Mouse (Mus musculus): ENCODE results near the gene Macrod2. TPM values are rescaled to one million over a fixed set of nuclear protein-coding genes. Genes with fewer than 3 reads are reported as not detected.

Macrod2 gene
- polyA plus RNA-seq, 1 experiment from 2014 or later, result 90.5 TPM

GRCm38 (mm10) chr2:141279130-141279698 lies 884.1 kb downstream of the Macrod2 start:
- Histone ChIP-seq H3K4me3 (no peak overlapping the region), H3K36me3 (replicated peaks) (no peaks in the 10 kb centered on the region), H3K9me3 (no peaks in the 10 kb centered on the region), H3K4me2 (no peak overlapping the region), H3K27me3 (replicated peaks) (no peaks in the 10 kb centered on the region), H3K9ac (no peak overlapping the region), H3K4me1 (no peaks in the 10 kb centered on the region), H3K27ac (no peak overlapping the region)
- 57% methylated on average over 5 of the region's 5 CpGs for WGBS
- no peak for ATAC-seq (replicated peaks)

DNA sequence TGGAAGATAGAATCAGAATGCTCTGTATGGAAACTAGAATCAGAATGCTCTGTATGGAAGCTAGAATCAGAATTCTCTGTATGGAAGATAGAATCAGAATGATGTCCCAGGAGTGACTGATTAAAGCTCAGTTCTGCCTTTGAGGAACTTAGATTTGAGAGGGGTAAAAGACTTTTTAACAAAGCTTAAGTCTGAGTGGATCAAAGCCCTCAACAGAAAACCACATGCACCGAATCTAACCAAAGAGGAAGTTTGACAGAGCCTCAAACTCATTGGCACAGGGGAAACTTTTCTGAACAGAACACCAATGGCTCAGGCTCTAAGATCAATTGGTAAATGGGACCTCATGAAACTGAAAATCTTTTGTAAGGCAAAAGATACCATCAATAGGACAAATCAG lies 885.7 kb downstream of the Macrod2 start:
- H3K27ac ChIP-seq, result no peak overlapping the region
- H3K4me2 ChIP-seq, result no peak overlapping the region
- no peak overlapping the region for H3K9ac ChIP-seq
- 75% methylated on average over 1 of the region's 1 CpGs for WGBS
- no peaks in the 10 kb centered on the region for H3K4me1 ChIP-seq
- no peak overlapping the region for H3K4me3 ChIP-seq
- H3K9me3 ChIP-seq, result no peaks in the 10 kb centered on the region
- no peaks in the 10 kb centered on the region for H3K36me3 ChIP-seq (replicated peaks)
- H3K27me3 ChIP-seq (replicated peaks), result no peaks in the 10 kb centered on the region
- ATAC-seq (replicated peaks), result no peak

GRCm38 (mm10) chr2:141286110-141286747 lies 891.1 kb downstream of the Macrod2 start:
- 82% methylated on average over 7 of the region's 7 CpGs for WGBS
- Histone ChIP-seq H3K4me3 (no peak overlapping the region), H3K27me3 (replicated peaks) (no peaks in the 10 kb centered on the region), H3K9ac (no peak overlapping the region), H3K9me3 (no peaks in the 10 kb centered on the region), H3K27ac (no peak overlapping the region), H3K36me3 (replicated peaks) (no peaks in the 10 kb centered on the region), H3K4me1 (no peaks in the 10 kb centered on the region), H3K4me2 (no peak overlapping the region)
- no peak for ATAC-seq (replicated peaks)

- H3K36me3 ChIP-seq (replicated peaks), result no peaks in the 10 kb centered on the region
- H3K4me3 ChIP-seq, result no peak overlapping the region
- no peaks in the 10 kb centered on the region for H3K4me1 ChIP-seq
- 73% methylated on average over 7 of the region's 7 CpGs for WGBS
- ATAC-seq (replicated peaks), result no peak
- H3K27ac ChIP-seq, result no peak overlapping the region
- H3K9me3 ChIP-seq, result no peaks in the 10 kb centered on the region
- H3K9ac ChIP-seq, result no peak overlapping the region
- no peak overlapping the region for H3K4me2 ChIP-seq
- H3K27me3 ChIP-seq (replicated peaks), result no peaks in the 10 kb centered on the region
Measured at GRCm38 (mm10) chr2:141288494-141288893, 893.4 kb downstream of the Macrod2 start.

- Histone ChIP-seq H3K36me3 (replicated peaks) (no peaks in the 10 kb centered on the region), H3K27me3 (replicated peaks) (no peaks in the 10 kb centered on the region), H3K4me2 (no peak overlapping the region), H3K4me3 (no peak overlapping the region), H3K4me1 (no peaks in the 10 kb centered on the region), H3K27ac (no peak overlapping the region), H3K9me3 (no peaks in the 10 kb centered on the region), H3K9ac (no peak overlapping the region)
- no peak for ATAC-seq (replicated peaks)
- 76% methylated on average over 2 of the region's 2 CpGs for WGBS
Measured at GRCm38 (mm10) chr2:141289059-141289713, 894.1 kb downstream of the Macrod2 start.

DNA sequence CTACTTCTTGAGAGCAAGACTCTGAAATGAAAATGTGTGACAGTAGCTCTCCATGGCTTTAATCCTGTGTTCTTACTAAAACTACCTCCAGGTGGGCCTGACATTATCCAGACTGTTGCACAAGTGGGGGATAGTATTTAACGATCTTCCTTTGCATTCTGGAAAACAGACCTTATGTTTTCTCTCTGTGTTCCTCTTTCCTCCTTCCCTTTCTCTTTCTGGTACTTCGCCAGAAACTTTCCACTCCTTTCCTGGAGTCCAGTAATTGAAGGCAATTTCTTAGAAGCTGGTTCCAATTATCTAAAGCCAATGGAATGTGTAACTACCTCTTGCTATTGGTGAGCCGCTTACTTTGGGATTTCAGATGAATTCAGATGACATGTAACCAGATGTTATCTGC lies 897.7 kb downstream of the Macrod2 start:
- Histone ChIP-seq H3K4me3 (no peak overlapping the region), H3K27ac (no peak overlapping the region), H3K4me2 (no peak overlapping the region), H3K9ac (no peak overlapping the region), H3K36me3 (replicated peaks) (no peaks in the 10 kb centered on the region), H3K9me3 (no peaks in the 10 kb centered on the region), H3K27me3 (replicated peaks) (no peaks in the 10 kb centered on the region), H3K4me1 (no peaks in the 10 kb centered on the region)
- no peak for ATAC-seq (replicated peaks)
- WGBS, result 60% methylated on average over 3 of the region's 3 CpGs

DNA sequence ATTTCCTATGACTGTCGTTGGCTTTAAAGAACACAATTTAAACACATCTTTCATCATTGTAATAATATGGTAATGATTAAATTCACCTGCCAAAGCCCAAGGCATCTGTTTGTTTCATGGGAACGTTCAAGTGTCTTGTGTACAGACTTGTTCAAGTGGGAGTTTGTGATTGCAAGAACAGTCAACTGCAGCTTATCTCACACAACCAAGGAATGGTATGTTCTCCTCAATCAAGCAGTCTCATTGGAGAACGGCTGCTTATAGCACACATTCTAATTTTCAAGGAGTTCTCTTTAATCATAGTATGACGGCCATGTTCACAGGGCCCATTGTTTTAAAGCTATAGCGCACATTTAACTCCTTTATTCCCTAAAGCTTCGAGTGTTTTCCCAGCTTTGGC lies 904.1 kb downstream of the Macrod2 start:
- 79% methylated on average over 6 of the region's 6 CpGs for WGBS
- no peak overlapping the region for H3K4me3 ChIP-seq
- H3K4me2 ChIP-seq, result no peak overlapping the region
- no peak overlapping the region for H3K27ac ChIP-seq
- no peak overlapping the region for H3K9ac ChIP-seq
- H3K4me1 ChIP-seq, result no peaks in the 10 kb centered on the region
- H3K27me3 ChIP-seq (replicated peaks), result no peaks in the 10 kb centered on the region
- H3K36me3 ChIP-seq (replicated peaks), result no peaks in the 10 kb centered on the region
- ATAC-seq (replicated peaks), result no peak
- no peaks in the 10 kb centered on the region for H3K9me3 ChIP-seq

DNA sequence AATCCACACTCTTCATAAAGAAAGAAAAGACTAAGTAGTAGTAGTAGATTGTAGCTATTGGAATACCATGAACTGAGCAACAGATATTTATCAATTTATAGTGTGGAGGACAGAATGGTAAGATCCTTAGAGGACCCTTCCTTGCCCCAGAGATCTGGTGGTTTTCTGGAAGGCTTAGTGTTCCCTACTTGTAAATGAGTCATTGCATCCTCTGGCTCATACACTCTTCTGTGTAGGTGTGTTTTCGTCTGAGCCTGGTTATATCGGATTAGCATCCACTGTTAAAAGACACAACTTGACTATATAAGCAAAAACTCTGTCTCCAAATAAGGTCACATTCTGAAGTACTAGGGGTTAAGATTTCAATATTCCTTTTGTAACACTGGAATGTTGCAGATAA lies 905.9 kb downstream of the Macrod2 start:
- 91% methylated on average over 2 of the region's 2 CpGs for WGBS

GRCm38 (mm10) chr2:141308406-141308805 lies 913.3 kb downstream of the Macrod2 start:
- no peaks in the 10 kb centered on the region for H3K9me3 ChIP-seq
- no peak for ATAC-seq (replicated peaks)
- H3K27me3 ChIP-seq (replicated peaks), result no peaks in the 10 kb centered on the region
- H3K27ac ChIP-seq, result no peak overlapping the region
- H3K4me2 ChIP-seq, result no peak overlapping the region
- H3K4me1 ChIP-seq, result peaks cover 4% of the 10 kb centered on the region; the same call in 1 of the 2 replicates
- H3K9ac ChIP-seq, result no peak overlapping the region
- no peak overlapping the region for H3K4me3 ChIP-seq
- no peaks in the 10 kb centered on the region for H3K36me3 ChIP-seq (replicated peaks)
- 77% methylated on average over 3 of the region's 3 CpGs for WGBS

More for the DNA sequence above, 905.9 kb downstream of the Macrod2 start:
- Histone ChIP-seq H3K27ac (no peak overlapping the region), H3K27me3 (replicated peaks) (no peaks in the 10 kb centered on the region), H3K4me2 (no peak overlapping the region), H3K9me3 (no peaks in the 10 kb centered on the region), H3K9ac (no peak overlapping the region), H3K4me1 (no peaks in the 10 kb centered on the region), H3K36me3 (replicated peaks) (no peaks in the 10 kb centered on the region), H3K4me3 (no peak overlapping the region)
- no peak for ATAC-seq (replicated peaks)

DNA sequence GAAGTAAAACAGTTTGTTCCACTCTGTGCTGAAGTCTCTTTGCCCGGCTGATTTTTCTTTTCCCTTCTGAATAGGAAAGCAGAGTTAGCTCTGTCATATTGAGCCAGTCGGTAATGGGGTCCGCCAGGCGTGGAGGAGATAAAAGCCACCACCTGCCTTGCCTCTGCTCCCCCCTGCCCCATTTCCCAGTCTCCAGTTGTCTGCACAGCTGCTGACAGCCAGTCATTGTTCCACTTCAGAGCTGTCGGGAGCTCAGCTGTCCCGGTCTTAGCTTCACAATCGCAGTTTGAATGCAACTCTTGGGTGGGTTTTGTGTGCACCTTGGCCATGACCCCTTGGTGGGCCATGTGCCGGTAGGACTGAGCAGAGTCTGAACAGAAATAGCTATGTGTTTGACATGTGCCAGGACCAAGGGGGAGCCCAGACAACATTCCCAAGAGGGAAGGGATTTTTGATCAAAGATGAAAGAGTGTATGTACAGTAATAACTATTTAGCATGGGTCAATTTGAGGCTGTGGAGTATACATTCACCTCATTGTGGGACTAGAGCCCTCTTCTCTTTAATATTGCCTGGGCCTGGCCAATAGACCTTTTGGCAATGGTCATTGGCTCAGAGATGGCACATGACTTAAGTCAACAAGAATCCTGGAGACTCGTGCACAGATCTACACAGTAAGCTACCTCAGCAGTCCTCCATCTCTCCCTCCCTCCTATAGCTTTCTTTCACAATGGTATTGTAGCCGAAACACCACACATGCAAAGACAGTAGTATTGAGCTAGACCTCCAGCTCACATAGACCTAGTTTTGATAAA lies 917.2 kb downstream of the Macrod2 start:
- Histone ChIP-seq H3K27me3 (replicated peaks) (no peaks in the 10 kb centered on the region), H3K9ac (no peak overlapping the region), H3K27ac (no peak overlapping the region), H3K4me3 (no peak overlapping the region), H3K4me2 (0 out of 2 replicates have a peak overlapping the region, but pooled peaks have one; percentile 11), H3K9me3 (no peaks in the 10 kb centered on the region), H3K4me1 (peaks cover 4% of the 10 kb centered on the region; the same call in 1 of the 2 replicates), H3K36me3 (replicated peaks) (no peaks in the 10 kb centered on the region)
- WGBS, result 18% methylated on average over 10 of the region's 10 CpGs
- ATAC-seq (replicated peaks), result peak; percentile 85

- Histone ChIP-seq H3K4me3 (no peak overlapping the region), H3K4me2 (no peak overlapping the region), H3K9me3 (no peaks in the 10 kb centered on the region), H3K36me3 (replicated peaks) (no peaks in the 10 kb centered on the region), H3K27ac (no peak overlapping the region), H3K9ac (no peak overlapping the region), H3K27me3 (replicated peaks) (no peaks in the 10 kb centered on the region), H3K4me1 (peaks cover 4% of the 10 kb centered on the region; the same call in 1 of the 2 replicates)
- no peak for ATAC-seq (replicated peaks)
- 95% methylated on average over 3 of the region's 3 CpGs for WGBS
Measured at GRCm38 (mm10) chr2:141315349-141315748, 920.2 kb downstream of the Macrod2 start.

DNA sequence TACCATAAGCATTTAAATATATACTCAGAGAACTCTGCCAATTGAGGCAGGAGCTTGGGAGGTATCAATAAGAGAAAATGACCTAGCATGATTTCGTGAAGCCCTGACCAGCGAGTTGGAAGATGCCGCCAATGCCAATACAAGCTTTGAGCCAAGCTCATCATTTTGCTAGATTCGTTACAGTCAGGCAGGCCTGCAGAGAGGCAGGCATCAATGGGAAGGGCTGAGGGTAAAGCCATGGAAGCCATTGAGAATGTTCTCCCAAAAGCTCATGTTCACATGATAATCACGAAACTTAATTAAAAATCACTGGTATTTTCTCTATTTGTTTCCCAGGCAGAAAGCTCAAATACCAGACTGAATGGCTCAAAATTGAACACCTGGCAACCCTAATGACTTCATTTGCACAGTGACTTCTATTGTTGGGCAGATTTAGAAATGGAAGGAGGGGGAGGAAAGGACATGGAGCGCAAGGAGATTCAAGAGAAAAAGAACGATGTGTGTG lies 928.9 kb downstream of the Macrod2 start:
- Histone ChIP-seq H3K27ac (no peak overlapping the region), H3K9ac (no peak overlapping the region), H3K4me3 (no peak overlapping the region), H3K9me3 (no peaks in the 10 kb centered on the region), H3K27me3 (replicated peaks) (no peaks in the 10 kb centered on the region), H3K4me1 (no peaks in the 10 kb centered on the region), H3K36me3 (replicated peaks) (no peaks in the 10 kb centered on the region), H3K4me2 (no peak overlapping the region)
- WGBS, result 58% methylated on average over 7 of the region's 7 CpGs
- no peak for ATAC-seq (replicated peaks)

Data from midbrain, embryonic 15.5 days (tissue).